Mouse (Mus musculus) spleen, adult 2 months (tissue): Measurements from ENCODE around the gene H2-Q7. TPM values are rescaled to one million over a fixed set of nuclear protein-coding genes. Genes with fewer than 3 reads are reported as not detected.

Experiments used
- DNase-seq, 2 experiments: peaks; one replicate each; pipeline versions ENCODE4 v3.0.0 to v3.0.0-alpha.2; 2012 to 2021; ENCODE audit warnings: low spot score in 2 of 2, low read depth in 1 of 2
- H3K27ac ChIP-seq: fragments of 200-500 bp; 2 replicates; pipeline ENCODE4 v1.5.1; 2012; ENCODE audit warnings: low read length, inconsistent platforms; ENCODE audit not compliant: insufficient read depth
- H3K27me3 ChIP-seq: fragments of 200-500 bp; 2 replicates; pipeline ENCODE4 v1.6.1; 2012; ENCODE audit warnings: mild to moderate bottlenecking, moderate library complexity, low read length, inconsistent platforms; ENCODE audit not compliant: control insufficient read depth, insufficient read depth
- H3K36me3 ChIP-seq: fragments of 200-500 bp; 2 replicates; pipeline ENCODE4 v1.6.1; 2012; ENCODE audit warnings: mild to moderate bottlenecking, low read length, inconsistent platforms; ENCODE audit not compliant: control insufficient read depth, insufficient read depth
- H3K4me1 ChIP-seq: fragments of 200-500 bp; 2 replicates; pipeline ENCODE4 v1.6.1; 2011; ENCODE audit warnings: inconsistent platforms; ENCODE audit not compliant: control insufficient read depth, insufficient read depth, insufficient read length
- H3K4me3 ChIP-seq: fragments of 200-500 bp; 2 replicates; pipeline ENCODE4 v1.5.1; 2011; ENCODE audit warnings: mild to moderate bottlenecking, inconsistent platforms; ENCODE audit not compliant: insufficient read depth, insufficient read length; ENCODE audit errors: extremely low read depth
- CTCF ChIP-seq: fragments of 200-500 bp; IDR thresholded peaks from 2 replicates; pipeline ENCODE4 v1.5.1; 2011; ENCODE audit warnings: mild to moderate bottlenecking, inconsistent platforms; ENCODE audit not compliant: insufficient read depth, insufficient read length, insufficient replicate concordance; ENCODE audit errors: extremely low read depth
- POLR2A ChIP-seq: fragments of 200-500 bp; IDR thresholded peaks from 2 replicates; pipeline ENCODE4 v1.6.1; 2011; ENCODE audit warnings: low read depth, low read length, inconsistent platforms
- WGBS: fragments of 180-500 bp; shearing (Covaris S2); methylation state at CpG from one replicate; pipeline ENCODE4 v1.1.7; 2018; 5-methylcytosine and 5-hydroxymethylcytosine counted together
- polyA plus RNA-seq: library from polyadenylated mRNA; depleted of rRNA; stranded (reverse); fragments of >200 nt; gene quantifications from 2 replicates; pipeline ENCODE4 v1.2.3, GENCODE M21; 2012; rRNA removed

Gene H2-Q7
- polyA plus RNA-seq, 1 experiment = 667 TPM

DNA sequence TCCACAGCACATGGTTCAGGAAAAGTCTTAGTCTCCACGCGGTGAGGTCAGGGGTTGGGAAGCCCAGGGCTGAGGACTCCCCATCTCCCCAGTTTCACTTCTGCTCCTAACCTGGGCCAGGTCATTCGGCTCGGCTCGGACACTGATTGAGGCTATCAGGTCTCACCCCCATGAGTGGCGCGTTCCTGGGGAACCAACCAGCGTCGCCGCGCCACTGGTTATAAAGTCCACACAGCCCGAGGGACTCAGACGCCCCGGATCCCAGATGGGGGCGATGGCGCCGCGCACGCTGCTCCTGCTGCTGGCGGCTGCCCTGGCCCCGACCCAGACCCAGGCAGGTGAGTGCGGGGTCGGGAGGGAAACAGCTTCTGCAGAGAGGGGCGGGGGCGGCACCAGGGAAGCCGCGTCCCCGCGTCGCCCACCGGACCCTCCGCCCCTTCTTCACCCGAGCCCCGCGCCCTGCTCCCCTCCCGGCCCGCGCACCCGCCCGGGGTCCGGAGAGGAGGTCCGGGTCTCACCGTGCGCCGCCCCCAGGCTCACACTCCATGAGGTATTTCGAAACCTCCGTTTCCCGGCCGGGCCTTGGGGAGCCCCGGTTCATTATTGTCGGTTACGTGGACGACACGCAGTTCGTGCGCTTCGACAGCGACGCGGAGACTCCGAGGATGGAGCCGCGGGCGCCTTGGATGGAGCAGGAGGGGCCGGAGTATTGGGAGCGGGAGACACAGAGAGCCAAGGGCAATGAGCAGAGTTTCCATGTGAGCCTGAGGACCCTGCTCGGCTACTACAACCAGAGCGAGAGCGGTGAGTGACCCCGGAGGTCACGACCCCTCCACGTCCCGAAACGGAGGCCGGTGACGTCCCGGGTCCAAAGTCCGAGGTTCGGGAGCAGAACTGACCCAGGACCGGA lies 31.1 kb downstream of the H2-Q7 start, which contains the start of gene H2-Q10:
TSS of gene H2-Q10 (plus strand) at position 248 of the 910 bp plus-strand sequence.
- Histone ChIP-seq H3K4me3 (peak within 1 kb of the TSS; percentile 35; the same call in 1 of the 2 replicates), H3K27me3 (peaks cover 13% of the 10 kb centered on the region), H3K27ac (no peak within 1 kb of the TSS), H3K36me3 (no peaks in the 10 kb centered on the region), H3K4me1 (peaks cover 6% of the 10 kb centered on the region; the same call in 1 of the 2 replicates)
- 8% methylated on average over 80 of the region's 80 CpGs for WGBS
- DNase-seq = no peak
- TF ChIP-seq POLR2A (no peak), CTCF (no peak)

DNA sequence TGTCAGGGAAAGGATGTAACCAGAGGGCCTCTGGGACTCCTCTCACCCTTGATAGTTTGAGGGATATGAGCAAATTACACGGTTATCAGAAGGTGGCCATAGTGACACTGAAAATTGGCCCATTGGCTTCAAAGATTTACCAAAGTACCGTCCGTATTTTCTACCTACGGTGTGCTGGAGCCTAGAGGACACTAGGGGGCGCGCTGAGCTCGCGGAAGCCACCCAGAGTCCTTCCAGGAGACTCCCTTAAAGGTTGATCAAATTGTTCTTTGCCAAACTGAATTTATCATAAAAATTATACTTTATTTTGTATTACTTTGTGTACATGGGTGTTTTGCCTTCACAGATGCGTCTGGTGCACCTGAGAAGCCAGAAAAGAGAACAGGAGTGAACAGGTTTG lies 45.1 kb downstream of the H2-Q7 start:
- TF ChIP-seq CTCF (peak; percentile 95), POLR2A (no peak)
- WGBS = 1% methylated on average over 9 of the region's 9 CpGs
- no peaks in the 10 kb centered on the region for H3K4me1 ChIP-seq
- no peak overlapping the region for H3K27ac ChIP-seq
- no peaks in the 10 kb centered on the region for H3K36me3 ChIP-seq
- H3K27me3 ChIP-seq = no peaks in the 10 kb centered on the region
- H3K4me3 ChIP-seq = no peak overlapping the region
- DNase-seq = peak; percentile 21 to 45

DNA sequence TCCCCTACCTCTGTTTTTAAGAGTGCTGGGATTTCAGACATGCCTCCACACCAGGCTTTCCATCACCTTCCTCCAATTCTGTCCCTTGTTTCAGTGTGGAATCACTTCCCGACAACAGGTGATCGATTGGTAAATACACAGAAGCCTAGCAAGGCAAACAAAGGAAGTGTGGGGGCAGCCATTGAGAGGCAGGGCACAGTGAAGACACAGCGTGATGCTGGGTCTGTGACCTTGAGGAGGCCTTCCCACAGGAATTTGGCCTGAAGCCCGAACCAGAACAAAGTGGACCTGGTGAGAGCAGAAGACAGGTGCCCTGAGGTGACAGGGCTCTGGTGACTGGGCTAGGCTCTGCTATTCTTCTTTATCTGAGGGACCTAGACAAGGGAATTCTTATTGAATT lies 46.7 kb downstream of the H2-Q7 start:
- 50% methylated on average over 4 of the region's 4 CpGs for WGBS
- no peak overlapping the region for H3K27ac ChIP-seq
- DNase-seq = no peak

DNA sequence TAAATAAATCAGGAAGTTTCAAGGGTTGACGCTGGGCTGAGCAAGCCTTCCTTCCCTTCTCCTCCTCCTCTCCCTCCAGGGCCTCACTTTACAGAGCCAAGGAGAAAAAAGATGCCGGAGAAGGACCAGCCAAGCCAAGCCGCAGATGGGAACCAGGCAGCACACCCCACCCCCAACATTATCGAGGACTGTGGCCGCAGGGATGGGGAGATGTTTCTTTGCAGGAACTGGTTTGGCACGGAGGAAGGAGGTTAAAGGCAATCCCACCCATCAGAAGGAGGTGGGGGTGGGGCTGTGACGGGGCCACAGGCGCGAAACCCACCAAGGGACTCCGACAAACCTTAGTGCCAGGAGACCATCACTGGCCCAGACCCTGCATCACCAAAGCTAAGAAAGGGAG lies 47.8 kb downstream of the H2-Q7 start:
- no peak overlapping the region for H3K27ac ChIP-seq
- no peak for DNase-seq
- H3K4me3 ChIP-seq = no peak overlapping the region
- TF ChIP-seq CTCF = no peak
- no peaks in the 10 kb centered on the region for H3K27me3 ChIP-seq
- no peaks in the 10 kb centered on the region for H3K4me1 ChIP-seq
- no peaks in the 10 kb centered on the region for H3K36me3 ChIP-seq
- WGBS = 48% methylated on average over 10 of the region's 10 CpGs

More for the DNA sequence above, 46.7 kb downstream of the H2-Q7 start:
- no peaks in the 10 kb centered on the region for H3K27me3 ChIP-seq
- H3K36me3 ChIP-seq = no peaks in the 10 kb centered on the region
- H3K4me3 ChIP-seq = no peak overlapping the region
- TF ChIP-seq CTCF (no peak), POLR2A (no peak)
- H3K4me1 ChIP-seq = no peaks in the 10 kb centered on the region

DNA sequence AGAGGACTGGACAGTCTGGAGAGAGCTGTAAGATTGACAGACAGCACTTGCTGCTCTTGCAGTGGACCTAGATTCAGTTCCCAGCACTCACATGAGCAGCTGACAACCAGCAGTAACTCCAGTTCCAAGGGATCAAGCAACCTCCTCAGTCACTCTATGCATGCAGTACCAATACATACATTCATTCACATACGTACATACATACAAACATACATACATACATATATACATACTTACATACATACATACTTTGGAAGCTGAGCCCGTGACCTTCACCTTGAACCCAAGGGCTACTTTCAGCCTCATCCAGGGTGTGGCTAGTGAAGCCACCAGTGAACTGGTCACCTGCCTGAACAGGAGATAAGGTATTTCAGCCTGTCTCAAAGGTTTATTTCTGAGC lies 49.1 kb downstream of the H2-Q7 start:
- no peaks in the 10 kb centered on the region for H3K36me3 ChIP-seq
- 88% methylated on average over 2 of the region's 2 CpGs for WGBS

DNA sequence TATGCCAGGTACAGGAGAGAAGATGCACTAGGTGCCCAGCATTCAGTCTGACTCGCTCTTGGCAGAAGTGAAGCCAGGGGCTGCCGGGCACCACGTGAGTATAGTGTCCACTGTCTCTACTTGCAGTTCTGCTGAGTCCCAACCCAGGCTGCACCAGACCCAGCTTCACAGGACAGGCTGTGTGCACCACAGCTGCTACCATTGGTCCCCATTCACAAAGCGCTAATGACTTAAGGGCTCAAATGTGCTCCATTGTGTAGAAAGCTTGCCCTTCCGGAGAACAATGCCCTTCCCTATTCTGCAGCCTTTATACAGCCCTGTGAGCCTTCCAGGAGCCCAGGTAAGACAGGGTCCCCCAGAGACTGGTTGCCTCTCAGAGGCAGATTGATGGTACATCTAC lies 51.4 kb downstream of the H2-Q7 start:
- WGBS = 63% methylated on average over 5 of the region's 5 CpGs
- H3K4me1 ChIP-seq = no peaks in the 10 kb centered on the region
- H3K27ac ChIP-seq = no peak overlapping the region
- no peaks in the 10 kb centered on the region for H3K36me3 ChIP-seq
- TF ChIP-seq CTCF (no peak), POLR2A (no peak)
- H3K4me3 ChIP-seq = no peak overlapping the region
- H3K27me3 ChIP-seq = no peaks in the 10 kb centered on the region
- DNase-seq = no peak

More for the DNA sequence above, 49.1 kb downstream of the H2-Q7 start:
- Histone ChIP-seq H3K4me3 (no peak overlapping the region), H3K27me3 (no peaks in the 10 kb centered on the region), H3K4me1 (no peaks in the 10 kb centered on the region), H3K27ac (no peak overlapping the region)
- TF ChIP-seq POLR2A (no peak), CTCF (no peak)
- no peak for DNase-seq

Other genes with a start within 250 kb of the H2-Q7 start
- 531 and 756 TPM in 2 replicates for gene Ltb, start 244.7 kb upstream of the H2-Q7 start, polyA plus RNA-seq
- 7.5 and 13.2 TPM in 2 replicates for gene Tnf, start 237.1 kb upstream of the H2-Q7 start, polyA plus RNA-seq
- 24.8 and 26.8 TPM in 2 replicates for gene Lta, start 233.8 kb upstream of the H2-Q7 start, polyA plus RNA-seq
- 0.34 TPM in 1 of 2 replicates, not detected in the other for gene Gm16181, start 218.3 kb upstream of the H2-Q7 start, polyA plus RNA-seq
- 5.0 TPM in 2 replicates for gene Atp6v1g2, start 205.5 kb upstream of the H2-Q7 start, polyA plus RNA-seq
- 16.9 and 29.1 TPM in 2 replicates for gene Nfkbil1, start 203.4 kb upstream of the H2-Q7 start, polyA plus RNA-seq
- gene Ddx39b, start 197.4 kb upstream of the H2-Q7 start, polyA plus RNA-seq = 284 and 323 TPM in 2 replicates
- 1,148 and 1,488 TPM in 2 replicates for gene H2-D1, start 176.4 kb upstream of the H2-Q7 start, polyA plus RNA-seq
- not detected in 2 replicates for gene H2-Q1, start 118.8 kb upstream of the H2-Q7 start, polyA plus RNA-seq
- gene H2-Q2, start 96.9 kb upstream of the H2-Q7 start, polyA plus RNA-seq = 0.48 and 0.58 TPM in 2 replicates
- gene H2-Q4, start 59.5 kb upstream of the H2-Q7 start, polyA plus RNA-seq = 249 and 304 TPM in 2 replicates
- gene H2-Q6, start 14.3 kb upstream of the H2-Q7 start, polyA plus RNA-seq = 239 and 253 TPM in 2 replicates
- gene H2-Q10, start 30.9 kb downstream of the H2-Q7 start, polyA plus RNA-seq = 7.7 and 11.0 TPM in 2 replicates
- not detected in 2 replicates for gene Pou5f1, start 66.9 kb downstream of the H2-Q7 start, polyA plus RNA-seq
- 9.6 and 13.5 TPM in 2 replicates for gene Tcf19, start 77.7 kb downstream of the H2-Q7 start, polyA plus RNA-seq
- gene Cchcr1, start 77.9 kb downstream of the H2-Q7 start, polyA plus RNA-seq = 4.2 and 4.4 TPM in 2 replicates
- gene Psors1c2, start 94.0 kb downstream of the H2-Q7 start, polyA plus RNA-seq = 0.09 TPM in 1 of 2 replicates, not detected in the other
- 0.13 and 0.18 TPM in 2 replicates for gene Cdsn, start 113.0 kb downstream of the H2-Q7 start, polyA plus RNA-seq
- not detected in 2 replicates for gene 2300002M23Rik, start 128.3 kb downstream of the H2-Q7 start, polyA plus RNA-seq
- gene Sfta2, start 162.4 kb downstream of the H2-Q7 start, polyA plus RNA-seq = not detected in 2 replicates
- gene Gm9573, start 187.5 kb downstream of the H2-Q7 start, polyA plus RNA-seq = not detected in 2 replicates
- gene Mucl3, start 204.5 kb downstream of the H2-Q7 start, polyA plus RNA-seq = not detected in 2 replicates
- 28.9 and 37.3 TPM in 2 replicates for gene Vars2, start 228.4 kb downstream of the H2-Q7 start, polyA plus RNA-seq
- gene Gtf2h4, start 234.6 kb downstream of the H2-Q7 start, polyA plus RNA-seq = 21.7 and 23.5 TPM in 2 replicates